Mouse (Mus musculus) olfactory bulb, adult 2 months (tissue): Measurements from ENCODE around the gene Zbtb25.

ENCODE experiments used
- CTCF ChIP-seq: fragments of 200-500 bp; IDR thresholded peaks from 2 replicates; pipeline ENCODE4 v1.5.1; 2012; ENCODE audit warnings: low read depth, mild to moderate bottlenecking, low read length, moderate library complexity; ENCODE audit not compliant: insufficient read depth
- POLR2A ChIP-seq: fragments of 200-500 bp; IDR thresholded peaks from 2 replicates; pipeline ENCODE4 v1.6.1; 2012; ENCODE audit warnings: mild to moderate bottlenecking, low read depth, low read length, moderate library complexity; ENCODE audit not compliant: insufficient read depth

DNA sequence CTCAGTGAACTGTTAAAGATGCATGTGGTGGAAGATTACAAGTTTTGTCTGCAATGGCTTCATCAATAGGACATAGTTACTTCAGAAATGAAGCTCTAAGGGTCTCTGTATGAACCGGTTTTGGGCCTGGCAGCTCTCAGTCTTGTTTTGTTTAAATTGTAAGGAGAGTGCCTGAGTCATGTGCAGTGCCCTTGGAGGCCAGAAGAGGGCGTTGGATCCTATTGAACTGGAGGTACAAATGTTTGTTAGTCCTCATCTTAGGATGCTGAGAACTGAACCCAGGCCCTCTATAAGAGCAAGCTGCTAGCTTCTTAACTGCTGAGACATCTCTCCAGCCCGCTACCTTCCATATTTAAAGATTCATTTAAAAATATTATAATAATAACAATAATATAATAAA is 32.3 kb upstream of the Zbtb25 start:
- TF ChIP-seq POLR2A (no peak), CTCF (no peak)
